Mouse (Mus musculus) kidney, adult 2 months (tissue): ENCODE results near the gene Btn1a1.
A peak's percentile ranks its signal among the peaks of the same experiment; 100 is the strongest.

ENCODE experiments used
- CTCF ChIP-seq: fragments of 200-500 bp; conservative IDR thresholded peaks from 2 replicates; pipeline ENCODE4 v1.5.1; 2011; ENCODE audit warnings: low read depth, mild to moderate bottlenecking, control low read depth, low read length, moderate library complexity, mixed read lengths; ENCODE audit not compliant: insufficient read depth, insufficient read length
- POLR2A ChIP-seq: fragments of 200-500 bp; IDR thresholded peaks from one replicate; pipeline ENCODE4 v1.6.1; 2011; ENCODE audit warnings: low read depth, low read length, control low read depth

- TF ChIP-seq POLR2A: no peak
- TF ChIP-seq CTCF: peak; percentile 88
These were observed 33.0 kb downstream of the Btn1a1 start for GRCm38 (mm10) chr13:23432562-23433201.
